Mouse (Mus musculus) forebrain, postnatal 0 days (tissue): ENCODE data around the gene Prkcb. TPM values are rescaled to one million over a fixed set of nuclear protein-coding genes. Genes with fewer than 3 reads are reported as not detected.

ENCODE experiments used
- ATAC-seq: fragments of 200-750 bp; cut with Nextera tagmentation; 2 replicates; pipeline ENCODE4 v1.8.0; 2017; ENCODE audit warnings: mild to moderate bottlenecking, moderate library complexity
- DNase-seq: peaks from one replicate; pipeline ENCODE4 v3.0.0-alpha.2; 2015
- H3K27ac ChIP-seq: fragments of 300-500 bp; sonication (generic); 2 replicates; pipeline ENCODE4 v1.5.1; 2014; ENCODE audit warnings: low read depth, mild to moderate bottlenecking, antibody characterized with exemption, low read length, moderate library complexity, mixed read lengths
- H3K27me3 ChIP-seq: fragments of 300-500 bp; sonication (generic); 2 replicates; pipeline ENCODE4 v1.6.1; 2014; ENCODE audit warnings: mild to moderate bottlenecking, low read length, mixed read lengths; ENCODE audit not compliant: insufficient read depth
- H3K36me3 ChIP-seq: fragments of 300-500 bp; sonication (generic); 2 replicates; pipeline ENCODE4 v1.6.1; 2014; ENCODE audit warnings: mild to moderate bottlenecking, moderate library complexity; ENCODE audit not compliant: insufficient read depth
- H3K4me1 ChIP-seq: fragments of 300-500 bp; sonication (generic); 2 replicates; pipeline ENCODE4 v1.6.1; 2014; ENCODE audit warnings: antibody characterized with exemption; ENCODE audit not compliant: insufficient read depth
- H3K4me2 ChIP-seq: fragments of 300-500 bp; sonication (generic); 2 replicates; pipeline ENCODE4 v1.6.1; 2014; ENCODE audit warnings: low read depth, mild to moderate bottlenecking, moderate library complexity
- H3K4me3 ChIP-seq: fragments of 300-500 bp; sonication (generic); 2 replicates; pipeline ENCODE4 v1.5.1; 2014; ENCODE audit warnings: low read depth, low read length, mixed read lengths
- H3K9ac ChIP-seq: fragments of 300-500 bp; sonication (generic); 2 replicates; pipeline ENCODE4 v1.6.1; 2014; ENCODE audit warnings: mild to moderate bottlenecking
- H3K9me3 ChIP-seq: fragments of 300-500 bp; sonication (generic); 2 replicates; pipeline ENCODE4 v1.6.1; 2016; ENCODE audit warnings: low read length
- CTCF ChIP-seq: sonication (generic); IDR thresholded peaks from 2 replicates; pipeline ENCODE4 v1.5.1; 2016; ENCODE audit warnings: antibody characterized with exemption, control low read depth, low read depth
- WGBS: fragments of 180-500 bp; shearing (Covaris S2); extraction: QIAGEN DNeasy Blood & Tissue Kit; methylation state at CpG from one replicate; pipeline ENCODE4 v1.1.7; 2014; 5-methylcytosine and 5-hydroxymethylcytosine counted together
- polyA plus RNA-seq: library from polyadenylated mRNA; unstranded; fragments of >200 nt; fragmentation: Nextera tagmentation; extraction: Ambion mirVana; gene quantifications from 2 replicates; pipeline ENCODE4 v1.2.1, GENCODE M21; 2015
- total RNA-seq: library from RNA; depleted of rRNA; stranded (reverse); fragments of >200 nt; gene quantifications from 2 replicates; pipeline ENCODE4 v1.2.3, GENCODE M21; 2014

Prkcb gene
- total and polyA plus RNA-seq, 2 experiments from 2014 or later = 145 to 207 TPM

- Histone ChIP-seq H3K27ac (no peak overlapping the region), H3K9me3 (no peaks in the 10 kb centered on the region), H3K4me1 (no peaks in the 10 kb centered on the region), H3K27me3 (no peaks in the 10 kb centered on the region), H3K36me3 (no peaks in the 10 kb centered on the region), H3K9ac (no peak overlapping the region), H3K4me3 (no peak overlapping the region), H3K4me2 (no peak overlapping the region)
- ATAC-seq (peak; percentile 89), DNase-seq (peak; percentile 87)
- WGBS = 53% methylated on average over 18 of the region's 18 CpGs
- peak; percentile 96 for TF ChIP-seq CTCF
Measured at GRCm38 (mm10) chr7:122470370-122471280, 182.1 kb downstream of the Prkcb start.

- no peak overlapping the region for H3K9ac ChIP-seq
- DNase-seq (no peak), ATAC-seq (no peak)
- no peaks in the 10 kb centered on the region for H3K36me3 ChIP-seq
- no peak for TF ChIP-seq CTCF
- H3K4me1 ChIP-seq = no peaks in the 10 kb centered on the region
- no peak overlapping the region for H3K27ac ChIP-seq
- H3K27me3 ChIP-seq = no peaks in the 10 kb centered on the region
- H3K4me2 ChIP-seq = no peak overlapping the region
- H3K4me3 ChIP-seq = no peak overlapping the region
- WGBS = 77% methylated on average over 5 of the region's 5 CpGs
- no peaks in the 10 kb centered on the region for H3K9me3 ChIP-seq
Measured at GRCm38 (mm10) chr7:122472223-122472622, 183.7 kb downstream of the Prkcb start.

GRCm38 (mm10) chr7:122475038-122475437 is 186.5 kb downstream of the Prkcb start:
- Histone ChIP-seq H3K4me3 (no peak overlapping the region), H3K4me1 (peaks cover 18% of the 10 kb centered on the region; the same call in 1 of the 2 replicates), H3K9me3 (no peaks in the 10 kb centered on the region), H3K4me2 (no peak overlapping the region), H3K36me3 (no peaks in the 10 kb centered on the region), H3K27ac (no peak overlapping the region), H3K27me3 (no peaks in the 10 kb centered on the region), H3K9ac (no peak overlapping the region)
- peak; percentile 28; the same call in 1 of the 2 replicates for TF ChIP-seq CTCF
- no peak for DNase-seq
- ATAC-seq = no peak

- no peak for TF ChIP-seq CTCF
- no peak overlapping the region for H3K27ac ChIP-seq
- ATAC-seq = no peak
- no peaks in the 10 kb centered on the region for H3K9me3 ChIP-seq
- no peaks in the 10 kb centered on the region for H3K36me3 ChIP-seq
- DNase-seq = no peak
- H3K4me1 ChIP-seq = peaks cover 18% of the 10 kb centered on the region; the same call in 1 of the 2 replicates
- 52% methylated on average over 6 of the region's 6 CpGs for WGBS
- H3K9ac ChIP-seq = no peak overlapping the region
- no peaks in the 10 kb centered on the region for H3K27me3 ChIP-seq
- no peak overlapping the region for H3K4me2 ChIP-seq
- H3K4me3 ChIP-seq = no peak overlapping the region
Measured at GRCm38 (mm10) chr7:122476697-122477096, 188.1 kb downstream of the Prkcb start.

GRCm38 (mm10) chr7:122477118-122477517 is 188.6 kb downstream of the Prkcb start:
- no peak overlapping the region for H3K27ac ChIP-seq
- TF ChIP-seq CTCF = peak; percentile 62
- H3K4me1 ChIP-seq = peaks cover 18% of the 10 kb centered on the region; the same call in 1 of the 2 replicates
- H3K4me2 ChIP-seq = no peak overlapping the region
- no peak overlapping the region for H3K4me3 ChIP-seq
- WGBS = 26% methylated on average over 7 of the region's 7 CpGs
- ATAC-seq (peak; percentile 42; the same call in 1 of the 2 replicates), DNase-seq (peak; percentile 54)
- H3K36me3 ChIP-seq = no peaks in the 10 kb centered on the region
- no peaks in the 10 kb centered on the region for H3K27me3 ChIP-seq
- H3K9me3 ChIP-seq = no peaks in the 10 kb centered on the region
- no peak overlapping the region for H3K9ac ChIP-seq

- ATAC-seq = peak; percentile 82
- 7% methylated on average over 21 of the region's 21 CpGs for WGBS
Measured at GRCm38 (mm10) chr7:122477566-122478564, 189.3 kb downstream of the Prkcb start.

More at GRCm38 (mm10) chr7:122477566-122478564, 189.3 kb downstream of the Prkcb start:
- no peaks in the 10 kb centered on the region for H3K9me3 ChIP-seq
- peak; percentile 52 for DNase-seq
- no peaks in the 10 kb centered on the region for H3K36me3 ChIP-seq
- H3K4me3 ChIP-seq = no peak overlapping the region
- H3K4me1 ChIP-seq = peaks cover 18% of the 10 kb centered on the region; the same call in 1 of the 2 replicates
- H3K4me2 ChIP-seq = peak overlapping the region; percentile 16; the same call in 1 of the 2 replicates
- H3K27ac ChIP-seq = peak overlapping the region; percentile 4
- H3K27me3 ChIP-seq = no peaks in the 10 kb centered on the region
- no peak for TF ChIP-seq CTCF
- peak overlapping the region; percentile 26; the same call in 1 of the 2 replicates for H3K9ac ChIP-seq
